Mouse (Mus musculus) olfactory bulb, adult 2 months (tissue): ENCODE measurements around the gene H2-Q1.
"Not testable (repeated sequence)": the region's sequence is repeated elsewhere in the genome, so short reads cannot be mapped to it uniquely, and the experiment has no call there.

Experiments used
- CTCF ChIP-seq: fragments of 200-500 bp; IDR thresholded peaks from 2 replicates; pipeline ENCODE4 v1.5.1; 2012; ENCODE audit warnings: low read depth, mild to moderate bottlenecking, low read length, moderate library complexity; ENCODE audit not compliant: insufficient read depth
- POLR2A ChIP-seq: fragments of 200-500 bp; IDR thresholded peaks from 2 replicates; pipeline ENCODE4 v1.6.1; 2012; ENCODE audit warnings: mild to moderate bottlenecking, low read depth, low read length, moderate library complexity; ENCODE audit not compliant: insufficient read depth

GRCm38 (mm10) chr17:35353275-35353674 lies 33.1 kb downstream of the H2-Q1 start:
- not testable (repeated sequence) for TF ChIP-seq CTCF, POLR2A
